Mouse (Mus musculus) neural tube, embryonic 14.5 days (tissue): ENCODE data around the gene Hfe2. TPM values are rescaled to one million over a fixed set of nuclear protein-coding genes. Genes with fewer than 3 reads are reported as not detected.
"Not testable (repeated sequence)": the region's sequence is repeated elsewhere in the genome, so short reads cannot be mapped to it uniquely, and the experiment has no call there.

Experiments
- ATAC-seq: fragments of 200-750 bp; cut with Nextera tagmentation; 2 replicates; pipeline ENCODE4 v1.8.0; 2017; ENCODE audit warnings: low read depth, mild to moderate bottlenecking, moderate TSS enrichment, moderate library complexity
- H3K27ac ChIP-seq: fragments of 300-500 bp; sonication (generic); 2 replicates; pipeline ENCODE4 v1.5.1; 2014; ENCODE audit warnings: low read depth, mild to moderate bottlenecking, control low read depth, low read length, moderate library complexity, mixed read lengths
- H3K27me3 ChIP-seq: fragments of 300-500 bp; sonication (generic); 2 replicates; pipeline ENCODE4 v1.6.1; 2014; ENCODE audit warnings: low read length; ENCODE audit not compliant: control insufficient read depth, insufficient read depth
- H3K36me3 ChIP-seq: fragments of 300-500 bp; sonication (generic); 2 replicates; pipeline ENCODE4 v1.6.1; 2014; ENCODE audit warnings: low read length, mixed read lengths; ENCODE audit not compliant: control insufficient read depth, insufficient read depth
- H3K4me1 ChIP-seq: fragments of 300-500 bp; sonication (generic); 2 replicates; pipeline ENCODE4 v1.6.1; 2014; ENCODE audit warnings: low read length; ENCODE audit not compliant: control insufficient read depth, insufficient read depth
- H3K4me2 ChIP-seq: fragments of 300-500 bp; sonication (generic); 2 replicates; pipeline ENCODE4 v1.6.1; 2014; ENCODE audit warnings: mild to moderate bottlenecking, low read depth, low read length, control low read depth
- H3K4me3 ChIP-seq: fragments of 300-500 bp; sonication (generic); 2 replicates; pipeline ENCODE4 v1.5.1; 2014; ENCODE audit warnings: low read depth, low read length, control low read depth, mixed read lengths
- H3K9ac ChIP-seq: fragments of 300-500 bp; sonication (generic); replicated peaks from 2 replicates; pipeline ENCODE4 v1.6.1; 2014; ENCODE audit warnings: low read depth, mild to moderate bottlenecking, control low read depth, low read length, mixed read lengths
- H3K9me3 ChIP-seq: fragments of 300-500 bp; sonication (generic); 2 replicates; pipeline ENCODE4 v1.6.1; 2016; ENCODE audit warnings: low read length; ENCODE audit not compliant: control insufficient read depth
- WGBS: fragments of 180-500 bp; shearing (Covaris S2); extraction: QIAGEN DNeasy Blood & Tissue Kit; methylation state at CpG from one replicate; pipeline ENCODE4 v1.1.7; 2014; 5-methylcytosine and 5-hydroxymethylcytosine counted together
- polyA plus RNA-seq: library from polyadenylated mRNA; unstranded; fragments of >200 nt; fragmentation: Nextera tagmentation; extraction: Ambion mirVana; gene quantifications from 2 replicates; pipeline ENCODE4 v1.2.1, GENCODE M21; 2014

Gene Hfe2
- polyA plus RNA-seq: 1.3 and 2.0 TPM in 2 replicates

DNA sequence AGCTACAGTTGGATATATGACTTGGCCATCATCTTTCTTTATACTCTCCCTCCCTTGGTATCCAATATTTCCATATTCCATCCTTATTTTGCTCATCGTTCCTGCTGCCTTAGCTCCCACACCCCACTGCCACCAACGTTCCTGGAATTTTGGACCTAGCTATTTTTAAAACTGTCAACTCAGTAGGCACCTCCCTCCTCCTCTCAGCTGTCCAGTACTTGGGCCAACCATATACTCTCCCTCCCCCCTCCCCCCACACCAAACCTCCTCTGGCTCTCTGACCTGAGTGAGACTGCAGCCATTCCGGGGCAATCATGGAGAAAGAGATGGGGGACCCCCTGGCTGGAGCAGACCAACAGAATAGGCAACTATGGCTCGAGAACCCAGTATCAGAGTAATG, at the start of gene Hfe2:
Gene Hfe2, plus strand, starts transcription at position 259 of the 400 bp plus-strand sequence.
- Histone ChIP-seq H3K4me1 (0 out of 2 replicates have a peak, but pooled peaks cover 6% of the 10 kb centered on the region), H3K4me2 (no peak within 1 kb of the TSS), H3K27ac (no peak within 1 kb of the TSS), H3K9me3 (no peaks in the 10 kb centered on the region), H3K27me3 (peaks cover 10% of the 10 kb centered on the region), H3K4me3 (no peak within 1 kb of the TSS), H3K36me3 (no peaks in the 10 kb centered on the region), H3K9ac (no peak within 1 kb of the TSS)
- ATAC-seq: no peak
- WGBS: 86% methylated on average over 4 of the region's 4 CpGs

DNA sequence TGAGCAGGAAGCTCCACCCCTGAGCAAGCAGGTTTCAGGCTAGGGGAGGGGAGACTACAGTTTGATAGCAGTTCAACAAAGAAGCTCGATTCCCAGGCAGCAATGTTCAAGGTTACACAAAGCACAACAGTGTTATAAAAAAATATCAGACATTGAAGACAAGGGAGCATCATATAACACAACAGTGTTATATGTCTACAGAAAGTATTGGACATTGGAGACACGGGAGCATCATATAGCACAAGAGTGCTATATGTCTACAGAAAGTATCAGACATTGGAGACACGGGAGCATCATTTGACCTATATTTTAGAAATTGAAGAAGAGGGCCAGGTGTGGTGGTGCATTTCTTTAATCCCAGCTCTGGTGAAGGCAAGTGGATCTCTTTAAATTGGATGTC, 47.9 kb upstream of the Hfe2 start:
- Histone ChIP-seq H3K9me3 (no peaks in the 10 kb centered on the region), H3K9ac (no peak overlapping the region), H3K4me2 (no peak overlapping the region), H3K4me3 (no peak overlapping the region), H3K27me3 (peaks cover 26% of the 10 kb centered on the region), H3K27ac (no peak overlapping the region), H3K4me1 (0 out of 2 replicates have a peak, but pooled peaks cover 3% of the 10 kb centered on the region), H3K36me3 (no peaks in the 10 kb centered on the region)
- ATAC-seq: no peak
- 52% methylated on average over 3 of the region's 3 CpGs for WGBS

DNA sequence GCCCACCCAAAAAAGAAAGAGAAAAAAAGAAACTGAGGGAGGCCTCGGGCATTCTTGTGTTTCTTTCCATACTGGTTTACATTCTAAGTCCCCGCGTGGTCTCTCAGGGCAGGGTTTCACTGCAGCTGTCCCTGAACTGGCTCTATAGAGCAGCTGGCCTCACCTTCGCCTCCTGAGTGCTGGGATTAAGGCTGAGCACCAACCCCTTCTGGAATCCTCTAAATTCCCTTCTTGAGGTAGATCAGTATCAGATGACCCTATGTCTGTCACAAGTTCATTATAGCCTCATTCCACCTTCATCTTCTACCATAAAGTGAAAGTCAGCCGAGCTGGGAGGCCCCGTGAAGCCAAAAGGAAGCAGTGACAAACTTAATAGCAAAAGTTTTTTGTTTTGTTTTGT, 47.4 kb upstream of the Hfe2 start:
- Histone ChIP-seq H3K27me3 (peaks cover 26% of the 10 kb centered on the region), H3K27ac (no peak overlapping the region)
- 71% methylated on average over 6 of the region's 6 CpGs for WGBS

DNA sequence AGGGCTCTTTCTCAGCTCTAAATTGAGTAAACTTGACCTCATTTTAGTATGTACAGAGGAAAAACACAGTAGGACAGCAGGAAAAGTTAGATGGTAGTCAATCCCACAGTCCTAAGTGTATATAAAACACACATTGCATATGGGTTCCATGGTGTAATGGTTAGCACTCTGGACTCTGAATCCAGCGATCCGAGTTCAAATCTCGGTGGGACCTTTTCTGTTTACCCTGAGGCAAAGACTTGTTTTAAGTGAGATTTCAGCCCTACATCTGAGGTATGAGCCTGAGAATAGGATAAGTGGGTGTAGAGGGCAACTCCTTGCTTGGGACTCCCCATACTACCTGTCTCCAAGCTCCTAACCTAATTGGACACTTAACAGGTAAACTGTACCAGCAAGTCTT, 45.7 kb upstream of the Hfe2 start:
- Histone ChIP-seq H3K4me1 (0 out of 2 replicates have a peak, but pooled peaks cover 3% of the 10 kb centered on the region), H3K36me3 (no peaks in the 10 kb centered on the region), H3K9me3 (no peaks in the 10 kb centered on the region), H3K4me3 (no peak overlapping the region), H3K27ac (no peak overlapping the region), H3K9ac (no peak overlapping the region), H3K27me3 (peaks cover 18% of the 10 kb centered on the region), H3K4me2 (no peak overlapping the region)
- ATAC-seq: no peak
- 22% methylated on average over 3 of the region's 3 CpGs for WGBS

More for the DNA sequence above, 47.4 kb upstream of the Hfe2 start:
- H3K36me3 ChIP-seq: no peaks in the 10 kb centered on the region
- no peak overlapping the region for H3K4me2 ChIP-seq
- no peak overlapping the region for H3K4me3 ChIP-seq
- no peak overlapping the region for H3K9ac ChIP-seq
- 0 out of 2 replicates have a peak, but pooled peaks cover 3% of the 10 kb centered on the region for H3K4me1 ChIP-seq
- no peaks in the 10 kb centered on the region for H3K9me3 ChIP-seq
- no peak for ATAC-seq

DNA sequence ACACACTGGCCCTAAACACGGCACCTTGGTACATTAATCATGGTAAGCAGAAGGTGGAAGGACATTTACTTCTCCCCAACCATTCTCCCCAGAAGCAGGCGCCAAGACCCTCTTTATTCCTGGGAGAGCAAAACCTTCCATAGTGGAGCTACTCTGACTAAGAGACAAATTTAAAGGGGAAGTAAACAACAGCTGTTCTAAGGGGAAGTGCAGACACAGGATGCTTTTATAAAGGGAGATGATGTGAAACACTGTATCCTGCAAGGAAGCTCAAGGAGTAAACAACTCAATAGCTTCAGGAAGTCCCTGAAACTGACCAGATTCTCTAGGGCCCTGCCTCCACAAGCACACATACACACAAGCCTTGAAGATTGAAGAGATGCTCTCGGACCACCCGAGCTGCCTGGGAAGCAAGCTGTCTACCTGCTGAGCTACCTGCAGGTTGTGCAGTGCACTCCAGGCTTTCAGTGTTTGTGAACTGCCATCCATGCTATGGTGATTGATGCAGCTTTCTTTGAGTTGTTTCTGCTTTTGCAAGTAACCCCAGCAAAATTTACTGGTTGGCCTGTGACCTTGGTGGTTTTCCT, 44.2 kb upstream of the Hfe2 start:
- WGBS: 86% methylated on average over 4 of the region's 4 CpGs
- H3K27ac ChIP-seq: no peak overlapping the region
- H3K9me3 ChIP-seq: no peaks in the 10 kb centered on the region
- no peak for ATAC-seq
- H3K36me3 ChIP-seq: no peaks in the 10 kb centered on the region
- H3K4me1 ChIP-seq: no peaks in the 10 kb centered on the region
- no peak overlapping the region for H3K4me3 ChIP-seq
- no peak overlapping the region for H3K4me2 ChIP-seq
- H3K27me3 ChIP-seq: peaks cover 10% of the 10 kb centered on the region
- no peak overlapping the region for H3K9ac ChIP-seq

DNA sequence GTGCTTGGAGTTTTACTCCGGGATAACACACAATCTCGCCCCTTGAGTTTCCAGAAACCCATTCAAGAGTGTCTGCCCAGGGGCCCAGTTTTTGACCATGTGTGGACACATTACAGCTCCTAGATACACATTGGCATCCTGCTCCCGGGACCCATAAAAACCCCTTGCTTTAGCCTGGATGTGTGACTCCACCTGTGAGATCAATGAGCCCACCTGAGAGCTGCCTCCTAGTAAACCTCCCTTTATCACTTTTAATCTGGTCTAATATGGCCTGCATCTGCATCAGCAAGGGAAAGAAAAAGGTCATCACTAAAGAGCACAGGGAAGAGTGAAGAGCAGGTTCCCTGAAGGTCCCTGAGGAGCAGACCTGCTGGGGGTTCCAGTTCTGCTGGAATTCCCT, 43.1 kb upstream of the Hfe2 start:
- H3K4me2 ChIP-seq: no peak overlapping the region
- no peaks in the 10 kb centered on the region for H3K9me3 ChIP-seq
- H3K36me3 ChIP-seq: no peaks in the 10 kb centered on the region
- no peak overlapping the region for H3K4me3 ChIP-seq
- H3K4me1 ChIP-seq: no peaks in the 10 kb centered on the region
- 82% methylated on average over 3 of the region's 3 CpGs for WGBS
- 0 out of 2 replicates have a peak, but pooled peaks cover 2% of the 10 kb centered on the region for H3K27me3 ChIP-seq
- H3K9ac ChIP-seq: no peak overlapping the region
- no peak overlapping the region for H3K27ac ChIP-seq
- ATAC-seq: no peak

DNA sequence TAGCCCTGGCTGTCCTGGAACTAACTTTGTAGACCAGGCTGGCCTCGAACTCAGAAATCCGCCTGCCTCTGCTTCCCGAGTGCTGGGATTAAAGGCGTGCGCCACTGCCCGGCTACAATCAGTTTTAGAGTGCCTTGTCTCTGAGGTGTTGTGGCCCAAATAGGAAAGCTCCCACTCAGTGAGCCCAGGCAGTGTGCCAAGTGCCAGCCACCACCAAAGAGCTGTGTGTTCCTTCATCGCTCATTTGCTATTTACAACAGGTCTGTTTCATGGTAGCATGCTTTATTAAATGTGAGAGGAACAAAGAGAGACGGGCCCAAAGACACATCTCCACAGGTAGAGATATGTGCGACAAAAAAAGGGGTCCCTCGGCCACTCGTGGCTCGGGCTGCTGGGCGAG, 42.5 kb upstream of the Hfe2 start:
- H3K9me3 ChIP-seq: no peaks in the 10 kb centered on the region
- H3K4me3 ChIP-seq: no peak overlapping the region

DNA sequence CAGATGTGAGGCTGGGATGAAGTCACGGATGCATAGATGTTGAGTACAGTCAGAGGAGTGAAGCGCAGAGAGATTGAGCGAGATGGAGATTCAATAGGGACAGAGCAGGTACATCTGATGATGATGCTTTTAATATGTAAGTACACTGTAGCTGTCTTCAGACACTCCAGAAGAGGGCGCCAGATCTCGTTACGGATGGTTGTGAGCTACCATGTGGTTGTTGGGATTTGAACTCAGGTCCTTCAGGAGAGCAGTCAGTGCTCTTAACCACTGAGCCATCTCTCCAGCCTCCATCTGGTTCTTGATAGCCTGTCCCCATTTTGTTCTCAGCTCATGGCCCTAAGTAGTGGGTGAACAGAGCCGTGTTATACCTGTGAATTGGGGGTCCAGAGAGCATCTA, 41.9 kb upstream of the Hfe2 start:
- H3K9me3 ChIP-seq, H3K9ac ChIP-seq, H3K27me3 ChIP-seq, H3K4me1 ChIP-seq, ATAC-seq, H3K4me3 ChIP-seq, H3K27ac ChIP-seq, H3K4me2 ChIP-seq, H3K36me3 ChIP-seq: not testable (repeated sequence)
- 52% methylated on average over 7 of the region's 7 CpGs for WGBS

More for the DNA sequence above, 42.5 kb upstream of the Hfe2 start:
- Histone ChIP-seq H3K27me3 (0 out of 2 replicates have a peak, but pooled peaks cover 2% of the 10 kb centered on the region), H3K9ac (no peak overlapping the region), H3K36me3 (no peaks in the 10 kb centered on the region), H3K27ac (no peak overlapping the region), H3K4me1 (no peaks in the 10 kb centered on the region; the same call in 1 of the 2 replicates), H3K4me2 (no peak overlapping the region)
- ATAC-seq: no peak
- 88% methylated on average over 13 of the region's 13 CpGs for WGBS

DNA sequence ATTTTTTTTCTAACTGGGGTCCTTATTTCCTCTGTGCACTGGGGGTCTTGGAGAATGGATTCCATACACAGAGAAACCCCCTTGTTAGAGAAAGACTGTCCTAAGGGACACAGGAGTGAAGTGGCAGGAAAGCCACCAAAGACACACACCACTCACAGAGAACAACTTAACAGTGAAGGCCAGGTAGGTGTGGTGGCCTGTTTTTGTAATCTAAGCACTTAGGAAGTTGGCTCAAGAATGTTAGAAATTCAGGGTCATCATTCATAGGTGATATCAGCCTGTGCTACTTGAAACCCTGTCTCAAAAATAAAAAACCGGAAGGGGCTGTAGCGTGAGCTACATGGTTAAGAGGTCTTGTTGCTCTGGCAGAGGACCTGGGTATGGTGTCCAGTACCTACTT, 41.0 kb upstream of the Hfe2 start:
- no peaks in the 10 kb centered on the region for H3K9me3 ChIP-seq
- H3K9ac ChIP-seq: no peak overlapping the region
- no peak overlapping the region for H3K4me3 ChIP-seq
- H3K4me1 ChIP-seq: no peaks in the 10 kb centered on the region; the same call in 1 of the 2 replicates
- ATAC-seq: no peak
- no peaks in the 10 kb centered on the region for H3K36me3 ChIP-seq
- no peak overlapping the region for H3K4me2 ChIP-seq
- 0 out of 2 replicates have a peak, but pooled peaks cover 2% of the 10 kb centered on the region for H3K27me3 ChIP-seq
- H3K27ac ChIP-seq: no peak overlapping the region
- WGBS: 97% methylated on average over 2 of the region's 2 CpGs
